Mouse (Mus musculus): ENCODE measurements around the gene Erp27. TPM values are rescaled to one million over a fixed set of nuclear protein-coding genes. Genes with fewer than 3 reads are reported as not detected.

The Erp27 gene
- polyA plus RNA-seq, 1 experiment from 2014 or later = not detected

DNA sequence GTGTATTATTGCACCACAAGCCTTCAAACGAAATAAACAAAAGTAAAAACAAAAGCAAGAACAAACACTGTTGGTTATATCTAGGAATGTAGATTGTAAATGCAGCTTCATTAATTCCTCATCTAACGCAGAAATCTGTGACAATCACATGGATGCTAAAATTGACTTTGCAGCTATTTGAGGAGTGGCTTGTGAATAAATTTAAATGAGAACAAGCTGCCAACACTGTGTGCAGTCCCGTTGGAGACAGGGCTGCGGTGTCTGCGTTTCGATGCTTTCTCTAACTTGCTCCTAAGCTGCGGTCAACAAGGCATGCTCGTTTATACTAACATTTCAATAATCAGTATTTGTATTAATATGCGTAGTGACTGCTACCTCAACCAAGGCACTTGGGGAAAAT, 20.3 kb upstream of the Erp27 start:
- H3K4me1 ChIP-seq (ENCODE audit: control insufficient read depth, insufficient read depth, low read length) = 0 out of 2 replicates have a peak, but pooled peaks cover 3% of the 10 kb centered on the region
- DNase-seq (no peak), ATAC-seq (ENCODE audit: low FRiP score, low TSS enrichment) (no peak)
- H3K9ac ChIP-seq (replicated peaks; ENCODE audit: low read length) = no peak overlapping the region
- H3K27ac ChIP-seq (replicated peaks; ENCODE audit: low read depth, low read length) = no peak overlapping the region
- H3K4me3 ChIP-seq (replicated peaks; ENCODE audit: low read depth, low read length) = no peak overlapping the region
- H3K4me2 ChIP-seq (ENCODE audit: low read length) = no peak overlapping the region
- no peaks in the 10 kb centered on the region for H3K27me3 ChIP-seq (ENCODE audit: control insufficient read depth, insufficient read depth, low read length)
- no peaks in the 10 kb centered on the region for H3K36me3 ChIP-seq (ENCODE audit: control insufficient read depth, insufficient read depth, low read length)
- WGBS = 79% methylated on average over 9 of the region's 9 CpGs
- no peaks in the 10 kb centered on the region for H3K9me3 ChIP-seq (ENCODE audit: control insufficient read depth, low read length)

GRCm38 (mm10) chr6:136941051-136942021, 19.4 kb upstream of the Erp27 start, which contains the start of gene Arhgdib:
Gene Arhgdib, minus strand, starts transcription at chr6:136941899.
- H3K4me2 ChIP-seq (ENCODE audit: low read length) = no peak within 1 kb of the TSS
- DNase-seq (no peak), ATAC-seq (ENCODE audit: low FRiP score, low TSS enrichment) (no peak)
- H3K4me1 ChIP-seq (ENCODE audit: control insufficient read depth, insufficient read depth, low read length) = 0 out of 2 replicates have a peak, but pooled peaks cover 3% of the 10 kb centered on the region
- H3K27me3 ChIP-seq (ENCODE audit: control insufficient read depth, insufficient read depth, low read length) = no peaks in the 10 kb centered on the region
- H3K9ac ChIP-seq (replicated peaks; ENCODE audit: low read length) = no peak within 1 kb of the TSS
- no peak within 1 kb of the TSS for H3K4me3 ChIP-seq (replicated peaks; ENCODE audit: low read depth, low read length)
- 0 out of 2 replicates have a peak within 1 kb of the TSS, but pooled peaks have one; percentile 20 for H3K27ac ChIP-seq (replicated peaks; ENCODE audit: low read depth, low read length)
- no peaks in the 10 kb centered on the region for H3K36me3 ChIP-seq (ENCODE audit: control insufficient read depth, insufficient read depth, low read length)
- WGBS = 73% methylated on average over 12 of the region's 12 CpGs
- H3K9me3 ChIP-seq (ENCODE audit: control insufficient read depth, low read length) = no peaks in the 10 kb centered on the region

GRCm38 (mm10) chr6:136940188-136940960, 18.4 kb upstream of the Erp27 start:
- ATAC-seq (ENCODE audit: low FRiP score, low TSS enrichment) (no peak), DNase-seq (no peak)
- Histone ChIP-seq H3K27ac (replicated peaks; ENCODE audit: low read depth, low read length) (no peak overlapping the region), H3K36me3 (ENCODE audit: control insufficient read depth, insufficient read depth, low read length) (no peaks in the 10 kb centered on the region), H3K4me1 (ENCODE audit: control insufficient read depth, insufficient read depth, low read length) (peaks cover 5% of the 10 kb centered on the region; the same call in 1 of the 2 replicates), H3K9me3 (ENCODE audit: control insufficient read depth, low read length) (no peaks in the 10 kb centered on the region), H3K9ac (replicated peaks; ENCODE audit: low read length) (no peak overlapping the region), H3K4me3 (replicated peaks; ENCODE audit: low read depth, low read length) (no peak overlapping the region), H3K27me3 (ENCODE audit: control insufficient read depth, insufficient read depth, low read length) (no peaks in the 10 kb centered on the region), H3K4me2 (ENCODE audit: low read length) (no peak overlapping the region)
- 86% methylated on average over 11 of the region's 11 CpGs for WGBS

DNA sequence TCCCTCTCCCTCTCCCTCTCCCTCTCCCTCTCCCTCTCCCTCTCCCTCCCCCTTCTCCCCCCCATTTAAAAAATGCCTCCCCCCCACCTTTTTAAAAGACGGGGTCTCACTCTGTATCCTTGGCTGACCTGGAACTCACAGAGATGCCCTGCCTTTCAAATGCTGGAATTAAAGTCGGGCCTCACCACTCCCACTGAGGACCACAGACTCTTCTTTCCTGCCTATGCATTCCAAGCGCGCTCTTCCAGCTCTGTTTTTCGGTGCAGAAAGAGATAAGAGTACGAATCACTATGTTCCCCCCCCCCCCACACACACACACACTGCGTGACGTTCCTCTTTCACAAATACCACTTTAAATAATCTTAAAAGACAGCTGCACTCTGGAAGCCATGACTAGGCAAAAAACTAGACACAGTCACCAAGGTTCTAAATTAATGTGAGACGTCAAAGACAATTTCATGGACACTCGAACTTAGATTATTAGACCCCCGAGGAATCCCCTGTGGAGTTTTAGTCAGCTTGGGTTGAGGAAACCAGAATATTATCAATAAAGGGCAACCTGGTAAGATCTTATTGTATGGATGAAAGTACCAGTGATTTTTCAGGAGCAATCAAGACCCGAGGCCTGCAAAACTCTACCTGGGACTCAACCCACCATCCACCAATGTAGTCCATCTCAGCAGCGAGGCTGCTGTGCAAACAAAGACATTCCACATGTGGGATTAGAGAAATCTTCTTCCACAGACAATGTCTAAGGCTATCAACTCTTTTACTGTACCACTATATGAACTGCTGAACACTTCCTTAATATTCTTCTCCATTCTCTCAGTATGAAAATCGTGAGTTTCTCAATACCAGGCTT, 17.6 kb upstream of the Erp27 start:
- Histone ChIP-seq H3K4me2 (ENCODE audit: low read length) (no peak overlapping the region), H3K27me3 (ENCODE audit: control insufficient read depth, insufficient read depth, low read length) (no peaks in the 10 kb centered on the region), H3K36me3 (ENCODE audit: control insufficient read depth, insufficient read depth, low read length) (no peaks in the 10 kb centered on the region), H3K4me3 (replicated peaks; ENCODE audit: low read depth, low read length) (no peak overlapping the region), H3K27ac (replicated peaks; ENCODE audit: low read depth, low read length) (no peak overlapping the region), H3K4me1 (ENCODE audit: control insufficient read depth, insufficient read depth, low read length) (peaks cover 7% of the 10 kb centered on the region; the same call in 1 of the 2 replicates), H3K9me3 (ENCODE audit: control insufficient read depth, low read length) (no peaks in the 10 kb centered on the region), H3K9ac (replicated peaks; ENCODE audit: low read length) (no peak overlapping the region)
- 69% methylated on average over 14 of the region's 14 CpGs for WGBS
- no peak for ATAC-seq (ENCODE audit: low FRiP score, low TSS enrichment)
- no peak for DNase-seq

- Histone ChIP-seq H3K4me2 (ENCODE audit: low read length) (no peak overlapping the region), H3K9ac (replicated peaks; ENCODE audit: low read length) (no peak overlapping the region), H3K27ac (replicated peaks; ENCODE audit: low read depth, low read length) (no peak overlapping the region), H3K9me3 (ENCODE audit: control insufficient read depth, low read length) (no peaks in the 10 kb centered on the region), H3K4me1 (ENCODE audit: control insufficient read depth, insufficient read depth, low read length) (peaks cover 7% of the 10 kb centered on the region; the same call in 1 of the 2 replicates), H3K4me3 (replicated peaks; ENCODE audit: low read depth, low read length) (no peak overlapping the region), H3K27me3 (ENCODE audit: control insufficient read depth, insufficient read depth, low read length) (no peaks in the 10 kb centered on the region), H3K36me3 (ENCODE audit: control insufficient read depth, insufficient read depth, low read length) (no peaks in the 10 kb centered on the region)
- ATAC-seq (ENCODE audit: low FRiP score, low TSS enrichment) (no peak), DNase-seq (no peak)
- 83% methylated on average over 18 of the region's 18 CpGs for WGBS
Measured at GRCm38 (mm10) chr6:136938331-136939126, 16.5 kb upstream of the Erp27 start.

GRCm38 (mm10) chr6:136937117-136937516, 15.1 kb upstream of the Erp27 start:
- H3K4me2 ChIP-seq (ENCODE audit: low read length) = no peak overlapping the region
- no peak overlapping the region for H3K27ac ChIP-seq (replicated peaks; ENCODE audit: low read depth, low read length)
- WGBS = 89% methylated on average over 3 of the region's 3 CpGs
- DNase-seq (no peak), ATAC-seq (ENCODE audit: low FRiP score, low TSS enrichment) (no peak)
- H3K4me1 ChIP-seq (ENCODE audit: control insufficient read depth, insufficient read depth, low read length) = peaks cover 7% of the 10 kb centered on the region; the same call in 1 of the 2 replicates
- H3K36me3 ChIP-seq (ENCODE audit: control insufficient read depth, insufficient read depth, low read length) = no peaks in the 10 kb centered on the region
- H3K9ac ChIP-seq (replicated peaks; ENCODE audit: low read length) = no peak overlapping the region
- H3K4me3 ChIP-seq (replicated peaks; ENCODE audit: low read depth, low read length) = no peak overlapping the region
- H3K9me3 ChIP-seq (ENCODE audit: control insufficient read depth, low read length) = no peaks in the 10 kb centered on the region
- H3K27me3 ChIP-seq (ENCODE audit: control insufficient read depth, insufficient read depth, low read length) = no peaks in the 10 kb centered on the region

- Histone ChIP-seq H3K36me3 (ENCODE audit: control insufficient read depth, insufficient read depth, low read length) (no peaks in the 10 kb centered on the region), H3K9me3 (ENCODE audit: control insufficient read depth, low read length) (no peaks in the 10 kb centered on the region), H3K9ac (replicated peaks; ENCODE audit: low read length) (no peak overlapping the region), H3K27me3 (ENCODE audit: control insufficient read depth, insufficient read depth, low read length) (no peaks in the 10 kb centered on the region), H3K27ac (replicated peaks; ENCODE audit: low read depth, low read length) (no peak overlapping the region), H3K4me1 (ENCODE audit: control insufficient read depth, insufficient read depth, low read length) (peaks cover 5% of the 10 kb centered on the region; the same call in 1 of the 2 replicates), H3K4me3 (replicated peaks; ENCODE audit: low read depth, low read length) (no peak overlapping the region), H3K4me2 (ENCODE audit: low read length) (no peak overlapping the region)
- no peak for ATAC-seq (ENCODE audit: low FRiP score, low TSS enrichment)
- WGBS = 87% methylated on average over 9 of the region's 9 CpGs
- no peak for DNase-seq
Measured at GRCm38 (mm10) chr6:136936361-136936760, 14.4 kb upstream of the Erp27 start.
